In genomic region chr9:95852896-95853295, GRCm38 (mm10) we compare ENCODE assay signal across 8 mouse cellular contexts. TPM values are rescaled to one million over a fixed set of nuclear protein-coding genes. Genes with fewer than 3 reads are reported as not detected.
A peak's percentile ranks its signal among the peaks of the same experiment; 100 is the strongest.
DNase-seq lines count a peak whose midpoint lies in the region; ATAC-seq and TF ChIP-seq lines count a peak whose summit lies in the region.

No protein-coding gene starts in this region.

- peak; percentile 86 to 88 for DNase-seq in B cell, adult 2 months
- DNase-seq in c-Kit-positive CD71-positive TER-119-negative erythroid progenitor cells, embryonic 14.5 days (ENCODE audit: low read depth), result peak; percentile 80
- peak; percentile 83 for DNase-seq in kidney, postnatal 0 days (ENCODE audit: low spot score)
- peak; percentile 52 for DNase-seq in liver, embryonic 13.5 days
- peak; percentile 96 for DNase-seq in retina, embryonic 14.5 days (ENCODE audit: low spot score)
- peak; percentile 64 for DNase-seq in yolk sac, embryonic 10.5 days (ENCODE audit: low spot score)

- no peak overlapping the region for H3K9ac ChIP-seq in forebrain, embryonic 13.5 days
- H3K9ac ChIP-seq in kidney, postnatal 0 days (ENCODE audit: low read depth, low read length), result no peak overlapping the region
- no peak overlapping the region for H3K9ac ChIP-seq in liver, embryonic 13.5 days

- H3K4me3 ChIP-seq in E14TG2a.4 (replicated peaks; ENCODE audit: low read length), result no peak overlapping the region
- no peak overlapping the region for H3K4me3 ChIP-seq in forebrain, embryonic 13.5 days
- no peak overlapping the region for H3K4me3 ChIP-seq in kidney, postnatal 0 days (replicated peaks; ENCODE audit: low read depth, low read length)
- H3K4me3 ChIP-seq in liver, embryonic 13.5 days (replicated peaks), result no peak overlapping the region

- H3K36me3 ChIP-seq in E14TG2a.4 (ENCODE audit: insufficient read depth, low read length), result no peaks in the 10 kb centered on the region
- H3K36me3 ChIP-seq in forebrain, embryonic 13.5 days (ENCODE audit: poor library complexity, severe bottlenecking), result no peaks in the 10 kb centered on the region
- H3K36me3 ChIP-seq in kidney, postnatal 0 days (ENCODE audit: insufficient read depth, low read length), result no peaks in the 10 kb centered on the region
- H3K36me3 ChIP-seq in liver, embryonic 13.5 days, result no peaks in the 10 kb centered on the region

- peak; percentile 39 for ATAC-seq in forebrain, embryonic 13.5 days
- ATAC-seq in kidney, postnatal 0 days (replicated peaks; ENCODE audit: low FRiP score, low read depth), result no peak
- ATAC-seq in liver, embryonic 13.5 days (ENCODE audit: low read depth), result no peak

- H3K4me1 ChIP-seq in E14TG2a.4 (replicated peaks; ENCODE audit: low read depth, low read length), result peaks cover 12% of the 10 kb centered on the region
- no peaks in the 10 kb centered on the region for H3K4me1 ChIP-seq in forebrain, embryonic 13.5 days
- no peaks in the 10 kb centered on the region for H3K4me1 ChIP-seq in kidney, postnatal 0 days (replicated peaks; ENCODE audit: insufficient read depth, low read length)
- H3K4me1 ChIP-seq in liver, embryonic 13.5 days (replicated peaks), result peaks cover 11% of the 10 kb centered on the region

- H3K27me3 ChIP-seq in E14TG2a.4 (ENCODE audit: insufficient read depth, low read length), result no peaks in the 10 kb centered on the region; the same call in 1 of the 2 replicates
- H3K27me3 ChIP-seq in forebrain, embryonic 13.5 days, result no peaks in the 10 kb centered on the region
- H3K27me3 ChIP-seq in kidney, postnatal 0 days (ENCODE audit: insufficient read depth, low read length), result no peaks in the 10 kb centered on the region
- no peaks in the 10 kb centered on the region for H3K27me3 ChIP-seq in liver, embryonic 13.5 days

- WGBS in forebrain, embryonic 13.5 days, result 24% methylated on average over 4 of the region's 4 CpGs
- 25% methylated on average over 4 of the region's 4 CpGs for WGBS in kidney, postnatal 0 days
- 25% methylated on average over 4 of the region's 4 CpGs for WGBS in liver, embryonic 13.5 days (ENCODE audit: insufficient replicate concordance)

- H3K4me2 ChIP-seq in forebrain, embryonic 13.5 days, result no peak overlapping the region
- no peak overlapping the region for H3K4me2 ChIP-seq in kidney, postnatal 0 days (ENCODE audit: low read length)
- no peak overlapping the region for H3K4me2 ChIP-seq in liver, embryonic 13.5 days

- TF ChIP-seq CTCF in E14TG2a.4 (conservative IDR thresholded peaks at IDR 0.05; ENCODE audit: low read length), result peak; percentile 61
- peak; percentile 97 for TF ChIP-seq CTCF in kidney, postnatal 0 days (IDR thresholded peaks at IDR 0.05; ENCODE audit: low read depth)

- no peak overlapping the region for H3K27ac ChIP-seq in forebrain, embryonic 13.5 days
- no peak overlapping the region for H3K27ac ChIP-seq in kidney, postnatal 0 days
- H3K27ac ChIP-seq in liver, embryonic 13.5 days, result no peak overlapping the region

- no peaks in the 10 kb centered on the region for H3K9me3 ChIP-seq in E14TG2a.4 (ENCODE audit: low read length)
- no peaks in the 10 kb centered on the region for H3K9me3 ChIP-seq in forebrain, embryonic 13.5 days (replicated peaks)
- H3K9me3 ChIP-seq in kidney, postnatal 0 days (replicated peaks; ENCODE audit: low read length), result no peaks in the 10 kb centered on the region
- H3K9me3 ChIP-seq in liver, embryonic 13.5 days (replicated peaks), result no peaks in the 10 kb centered on the region

RNA-seq across cellular contexts. Expression of gene Atr, which starts 4.5 kb away (rescaled TPM):
- polyA plus RNA-seq in forebrain, embryonic 13.5 days (2015; fragmentation: Nextera tagmentation; extraction: Ambion mirVana), result 17.4 and 20.4 TPM in 2 replicates
- 8.8 and 9.6 TPM in 2 replicates for polyA plus RNA-seq in kidney, postnatal 0 days (2015; fragmentation: Nextera tagmentation; extraction: Ambion mirVana)
- polyA plus RNA-seq in liver, embryonic 13.5 days (2015; fragmentation: Nextera tagmentation; extraction: Ambion mirVana), result 4.3 and 5.7 TPM in 2 replicates

RNA-seq across cellular contexts. Expression of gene Pls1, which starts 7.8 kb away (rescaled TPM):
- 3.2 and 3.4 TPM in 2 replicates for polyA plus RNA-seq in forebrain, embryonic 13.5 days (2015; fragmentation: Nextera tagmentation; extraction: Ambion mirVana)
- polyA plus RNA-seq in kidney, postnatal 0 days (2015; fragmentation: Nextera tagmentation; extraction: Ambion mirVana), result 30.2 and 33.4 TPM in 2 replicates
- 9.6 and 11.8 TPM in 2 replicates for polyA plus RNA-seq in liver, embryonic 13.5 days (2015; fragmentation: Nextera tagmentation; extraction: Ambion mirVana)
